Comparison of ENCODE assay signal across 8 mouse cellular contexts in genomic region chr2:178691190-178691864, GRCm38 (mm10).
DNase-seq lines count a peak whose midpoint lies in the region; ATAC-seq and TF ChIP-seq lines count a peak whose summit lies in the region.

No protein-coding gene starts in this region.

- DNase-seq in lung, adult 18-20 months, result peak; percentile 10 to 35
- DNase-seq in lung, postnatal 14 days, result no peak
- DNase-seq in intestine, embryonic 14.5 days (ENCODE audit: low spot score), result peak; percentile 62
- no peak for DNase-seq in cerebellum, adult 2 months
- DNase-seq in T-cell, adult 2 months (ENCODE audit: low spot score), result no peak

- H3K4me3 ChIP-seq in forebrain, embryonic 13.5 days, result no peak overlapping the region
- no peak overlapping the region for H3K4me3 ChIP-seq in forebrain, embryonic 12.5 days (replicated peaks)
- H3K4me3 ChIP-seq in intestine, embryonic 14.5 days (ENCODE audit: low read depth, low read length), result no peak overlapping the region
- no peak overlapping the region for H3K4me3 ChIP-seq in stomach, embryonic 14.5 days (ENCODE audit: low read depth, low read length)
- no peak overlapping the region for H3K4me3 ChIP-seq in cerebellum, adult 2 months (replicated peaks; ENCODE audit: insufficient read depth, low read depth, low read length)

- no peak overlapping the region for H3K9ac ChIP-seq in forebrain, embryonic 13.5 days
- H3K9ac ChIP-seq in forebrain, embryonic 12.5 days, result no peak overlapping the region
- no peak overlapping the region for H3K9ac ChIP-seq in intestine, embryonic 14.5 days (ENCODE audit: low read length)
- H3K9ac ChIP-seq in stomach, embryonic 14.5 days (replicated peaks; ENCODE audit: low read depth, low read length), result no peak overlapping the region

- no peak for TF ChIP-seq CTCF in cerebellum, adult 2 months (IDR thresholded peaks at IDR 0.05; ENCODE audit: borderline replicate concordance, insufficient read depth, low read depth, low read length)

- H3K27me3 ChIP-seq in forebrain, embryonic 13.5 days, result no peaks in the 10 kb centered on the region
- 0 out of 2 replicates have a peak, but pooled peaks cover 4% of the 10 kb centered on the region for H3K27me3 ChIP-seq in forebrain, embryonic 12.5 days
- no peaks in the 10 kb centered on the region for H3K27me3 ChIP-seq in intestine, embryonic 14.5 days (replicated peaks; ENCODE audit: control insufficient read depth, insufficient read depth, low read length)
- H3K27me3 ChIP-seq in stomach, embryonic 14.5 days (ENCODE audit: control insufficient read depth, insufficient read depth, low read length), result no peaks in the 10 kb centered on the region
- no peaks in the 10 kb centered on the region for H3K27me3 ChIP-seq in cerebellum, adult 2 months (ENCODE audit: control insufficient read depth, insufficient read depth, low read length)

- ATAC-seq in forebrain, embryonic 13.5 days, result peak; percentile 36; the same call in 1 of the 2 replicates
- no peak for ATAC-seq in forebrain, embryonic 12.5 days (ENCODE audit: low FRiP score)
- no peak for ATAC-seq in intestine, embryonic 14.5 days (replicated peaks; ENCODE audit: low FRiP score, low TSS enrichment, low read depth)
- ATAC-seq in stomach, embryonic 14.5 days (ENCODE audit: insufficient number of reproducible peaks, insufficient read depth, low FRiP score, low read depth), result peak; percentile 64; the same call in 1 of the 2 replicates

- no peaks in the 10 kb centered on the region for H3K36me3 ChIP-seq in forebrain, embryonic 13.5 days (ENCODE audit: poor library complexity, severe bottlenecking)
- no peaks in the 10 kb centered on the region for H3K36me3 ChIP-seq in forebrain, embryonic 12.5 days (replicated peaks)
- H3K36me3 ChIP-seq in intestine, embryonic 14.5 days (ENCODE audit: control insufficient read depth, insufficient read depth, low read length), result no peaks in the 10 kb centered on the region
- no peaks in the 10 kb centered on the region for H3K36me3 ChIP-seq in stomach, embryonic 14.5 days (ENCODE audit: control insufficient read depth, insufficient read depth, low read length)

- no peak overlapping the region for H3K27ac ChIP-seq in forebrain, embryonic 13.5 days
- no peak overlapping the region for H3K27ac ChIP-seq in forebrain, embryonic 12.5 days
- no peak overlapping the region for H3K27ac ChIP-seq in intestine, embryonic 14.5 days (ENCODE audit: low read depth)
- peak overlapping the region; percentile 39; the same call in 1 of the 2 replicates for H3K27ac ChIP-seq in stomach, embryonic 14.5 days (ENCODE audit: low read length)
- H3K27ac ChIP-seq in cerebellum, adult 2 months (ENCODE audit: insufficient read depth, low read length), result no peak overlapping the region

- H3K4me1 ChIP-seq in forebrain, embryonic 13.5 days, result peaks cover 15% of the 10 kb centered on the region
- H3K4me1 ChIP-seq in forebrain, embryonic 12.5 days, result peaks cover 8% of the 10 kb centered on the region; the same call in 1 of the 2 replicates
- peaks cover 8% of the 10 kb centered on the region; the same call in 1 of the 2 replicates for H3K4me1 ChIP-seq in intestine, embryonic 14.5 days (replicated peaks; ENCODE audit: control insufficient read depth, insufficient read depth, low read length)
- peaks cover 13% of the 10 kb centered on the region; the same call in 1 of the 2 replicates for H3K4me1 ChIP-seq in stomach, embryonic 14.5 days (ENCODE audit: control insufficient read depth, insufficient read depth, low read length)
- H3K4me1 ChIP-seq in cerebellum, adult 2 months (ENCODE audit: control insufficient read depth, insufficient read depth, low read length), result no peaks in the 10 kb centered on the region; the same call in 1 of the 2 replicates

- WGBS in forebrain, embryonic 13.5 days, result 59% methylated on average over 13 of the region's 13 CpGs
- 74% methylated on average over 13 of the region's 13 CpGs for WGBS in forebrain, embryonic 12.5 days
- WGBS in intestine, embryonic 14.5 days, result 50% methylated on average over 13 of the region's 13 CpGs
- 37% methylated on average over 13 of the region's 13 CpGs for WGBS in stomach, embryonic 14.5 days
- 77% methylated on average over 13 of the region's 13 CpGs for WGBS in cerebellum, adult 2 months

- H3K9me3 ChIP-seq in forebrain, embryonic 13.5 days (replicated peaks), result no peaks in the 10 kb centered on the region
- H3K9me3 ChIP-seq in forebrain, embryonic 12.5 days, result no peaks in the 10 kb centered on the region
- no peaks in the 10 kb centered on the region for H3K9me3 ChIP-seq in intestine, embryonic 14.5 days (ENCODE audit: control insufficient read depth, low read length)
- H3K9me3 ChIP-seq in stomach, embryonic 14.5 days (ENCODE audit: control insufficient read depth, low read depth, low read length), result no peaks in the 10 kb centered on the region

- no peak overlapping the region for H3K4me2 ChIP-seq in forebrain, embryonic 13.5 days
- H3K4me2 ChIP-seq in forebrain, embryonic 12.5 days, result no peak overlapping the region
- no peak overlapping the region for H3K4me2 ChIP-seq in intestine, embryonic 14.5 days (ENCODE audit: low read length)
- H3K4me2 ChIP-seq in stomach, embryonic 14.5 days (replicated peaks; ENCODE audit: low read depth, low read length), result no peak overlapping the region

- TF ChIP-seq POLR2A in cerebellum, adult 2 months (IDR thresholded peaks at IDR 0.05; ENCODE audit: borderline replicate concordance, insufficient read depth, low read length), result no peak

Comparison
In these comparisons a context has a peak if more than half of its experiments do, and no peak if none do; other contexts are left out.
1. ATAC-seq: peak in forebrain, embryonic 13.5 days (single experiment) and stomach, embryonic 14.5 days (single experiment); none in forebrain, embryonic 12.5 days (single experiment) and intestine, embryonic 14.5 days (single experiment).
2. DNase-seq: peak in lung, adult 18-20 months (2 of 2) and intestine, embryonic 14.5 days (single experiment); none in lung, postnatal 14 days (single experiment), cerebellum, adult 2 months (0 of 2) and T-cell, adult 2 months (single experiment).